Mouse (Mus musculus): ENCODE results near the gene Map2k5.

The Map2k5 gene

DNA sequence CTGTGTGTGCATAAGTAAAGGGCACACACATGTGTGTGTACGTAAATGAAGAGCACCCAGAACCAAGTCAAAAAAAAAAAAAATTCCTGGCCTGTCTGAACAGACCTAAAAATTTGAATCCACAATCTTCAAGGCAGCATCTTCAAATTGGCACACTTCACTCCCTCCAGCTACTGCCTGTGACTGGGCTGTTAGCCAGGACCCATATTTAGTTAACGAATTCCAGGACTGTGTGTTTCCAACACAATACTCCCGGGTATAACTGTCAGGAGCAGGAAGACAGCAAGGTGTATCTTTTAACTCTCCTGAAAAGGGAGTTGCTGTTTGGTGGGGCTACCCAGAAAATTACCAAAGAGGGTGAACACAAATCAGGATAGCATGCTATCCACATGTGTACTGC, 118.9 kb downstream of the Map2k5 start:
- no peak for DNase-seq (ENCODE audit: low spot score)

DNA sequence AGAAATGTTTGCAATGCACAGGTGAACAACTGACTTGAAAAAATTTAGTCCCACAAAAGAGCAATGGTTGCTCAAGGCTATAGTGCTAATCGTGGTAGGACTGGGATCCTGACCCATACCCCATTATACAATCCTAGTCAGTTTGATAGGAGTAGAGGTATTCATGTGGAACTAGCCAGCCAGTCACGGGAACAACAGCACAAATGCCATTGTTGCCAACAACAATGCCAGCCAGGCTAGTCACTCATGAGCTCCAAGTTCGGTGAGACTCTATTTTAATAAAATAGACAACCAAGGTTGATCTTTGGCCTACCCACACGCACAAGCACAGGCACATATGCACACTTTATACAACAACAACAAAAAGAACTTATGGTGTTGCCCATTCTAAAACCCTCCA, 120.0 kb downstream of the Map2k5 start:
- no peak for DNase-seq (ENCODE audit: low spot score)

DNA sequence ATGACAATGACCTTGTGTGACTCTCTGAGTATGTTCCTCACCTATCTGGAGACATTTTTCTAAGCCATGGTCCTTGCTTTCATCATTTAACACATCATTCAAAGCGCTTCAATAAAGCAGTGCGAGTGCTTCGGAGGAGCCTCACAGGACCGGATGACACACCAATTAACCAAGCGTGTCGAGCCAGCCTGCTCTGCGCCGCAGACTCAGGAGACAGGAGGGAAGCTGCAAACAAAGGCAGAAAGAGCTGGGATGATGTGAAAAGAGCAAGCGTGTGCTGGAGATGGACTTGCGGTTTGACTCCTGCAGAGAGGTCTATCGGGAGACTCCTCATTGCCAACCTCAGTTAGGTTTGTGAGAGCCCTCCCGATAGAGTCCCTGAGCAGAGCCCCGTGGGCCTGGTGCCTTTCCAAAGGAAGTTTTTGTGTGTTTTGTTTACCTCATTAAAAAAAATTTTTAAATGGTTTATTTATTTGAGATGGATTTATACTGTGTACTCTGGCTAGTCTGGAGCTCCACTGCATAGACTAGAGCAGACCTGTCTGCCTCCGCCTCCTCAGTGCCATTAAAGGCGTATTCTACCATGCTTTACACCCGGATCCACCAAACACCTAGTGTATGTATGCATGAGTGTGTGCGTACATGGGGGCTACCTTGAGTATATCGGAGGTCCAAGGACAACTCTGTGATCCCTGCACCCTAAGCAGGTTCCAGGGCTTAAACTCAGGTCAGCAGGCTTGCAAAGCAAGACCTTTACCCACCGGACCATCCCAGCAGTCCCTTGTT, 126.7 kb downstream of the Map2k5 start:
- no peak for DNase-seq (ENCODE audit: low spot score)

DNA sequence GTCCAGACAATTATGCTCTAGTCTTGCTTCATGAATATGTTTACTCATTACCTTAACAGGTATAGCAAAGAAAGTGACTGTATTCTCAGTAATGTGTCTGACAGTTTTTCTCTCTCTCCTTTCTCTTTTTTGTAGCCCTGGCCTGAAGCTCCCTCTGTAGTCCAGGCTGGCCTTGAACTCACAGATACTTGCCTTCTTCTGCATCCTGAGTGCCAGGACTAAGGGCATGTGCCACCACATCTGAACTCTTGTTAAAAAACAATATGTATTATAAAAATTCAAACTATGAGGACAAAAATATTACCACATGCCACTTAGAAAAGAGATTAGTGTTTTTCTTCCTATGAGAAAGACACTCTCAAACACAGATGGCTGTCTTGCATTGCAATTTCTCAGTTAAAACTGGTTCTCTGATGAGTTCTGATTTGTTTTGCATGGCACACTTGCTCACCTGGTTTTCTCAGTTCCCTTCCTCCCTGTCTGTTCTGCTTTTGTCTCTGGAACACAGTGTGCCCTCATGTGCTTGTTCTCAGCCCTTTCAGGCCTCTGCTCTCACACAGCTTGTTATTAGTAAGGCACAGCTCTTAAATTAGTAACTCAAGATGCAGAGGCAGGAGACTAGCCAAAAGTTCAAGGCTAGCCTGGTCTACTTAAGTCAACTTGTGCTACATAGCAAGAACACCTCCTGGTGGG, 129.5 kb downstream of the Map2k5 start:
- no peak for DNase-seq (ENCODE audit: low spot score)

DNA sequence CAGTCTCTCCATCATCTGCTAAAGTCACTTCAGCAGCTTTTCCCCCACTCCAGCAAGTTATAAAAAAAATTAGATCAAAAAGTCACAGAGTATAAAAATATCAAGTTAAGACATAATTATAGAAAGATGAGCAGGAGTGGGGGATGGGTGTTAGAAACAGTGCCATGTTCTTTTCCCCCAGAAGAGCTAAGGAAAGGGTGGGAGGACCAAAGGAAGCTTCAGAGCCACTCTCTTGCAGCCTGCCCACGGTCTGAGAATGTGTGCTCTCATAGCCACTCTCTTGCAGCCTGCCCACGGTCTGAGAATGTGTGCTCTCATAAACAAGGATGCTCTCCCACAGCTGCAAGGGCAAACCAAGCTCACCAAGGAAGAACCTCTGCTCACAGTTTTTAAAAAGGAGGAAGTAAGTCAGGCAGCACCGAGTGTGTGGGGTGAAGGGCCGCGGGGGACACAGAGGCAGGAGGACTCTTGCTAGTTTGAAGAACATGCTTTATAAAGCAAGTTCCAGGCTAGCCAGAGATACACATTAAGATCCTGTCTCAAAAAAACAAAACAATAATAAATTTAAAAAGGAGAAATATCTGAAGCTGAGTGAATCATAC, 131.0 kb downstream of the Map2k5 start:
- no peak for DNase-seq (ENCODE audit: low spot score)

DNA sequence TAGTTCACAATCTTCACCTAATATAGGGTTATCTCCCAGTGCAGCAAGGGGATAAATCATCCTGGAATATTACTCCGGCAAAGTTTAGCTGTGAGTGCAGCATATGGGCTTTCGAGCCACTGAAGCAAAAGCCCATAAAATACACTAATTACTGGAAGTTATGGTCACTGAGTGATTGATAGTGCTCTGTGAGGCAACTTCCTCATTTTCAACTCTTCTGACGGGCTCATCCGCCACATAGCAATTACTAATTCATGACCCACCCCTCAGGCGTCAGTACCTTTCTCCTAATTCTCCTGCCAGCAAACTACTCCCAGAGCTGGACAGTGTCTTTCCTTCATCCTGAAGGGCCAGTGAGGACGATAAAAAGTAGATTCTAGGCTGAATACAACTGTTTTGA, 135.7 kb downstream of the Map2k5 start:
- DNase-seq (ENCODE audit: low spot score) = no peak

DNA sequence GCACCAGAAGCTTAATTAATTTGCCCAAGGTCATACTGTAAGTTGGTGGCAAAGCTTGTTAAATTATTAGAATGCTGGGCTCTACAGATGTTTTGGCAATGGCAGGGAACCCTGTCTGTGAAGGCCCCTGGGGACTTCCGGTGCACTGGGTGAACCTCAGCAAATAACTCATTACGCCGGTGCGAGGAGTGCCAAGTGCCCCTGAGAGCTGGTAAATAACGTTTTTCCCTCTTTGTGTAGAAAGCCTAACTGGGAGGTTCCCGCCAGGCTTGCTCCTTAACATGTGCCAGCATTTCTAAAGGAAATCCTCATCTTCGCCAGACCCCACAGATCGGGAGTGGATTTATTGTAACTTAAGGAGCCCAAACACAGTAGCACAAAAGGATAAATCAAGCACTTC, 136.5 kb downstream of the Map2k5 start:
- no peak for DNase-seq (ENCODE audit: low spot score)

DNA sequence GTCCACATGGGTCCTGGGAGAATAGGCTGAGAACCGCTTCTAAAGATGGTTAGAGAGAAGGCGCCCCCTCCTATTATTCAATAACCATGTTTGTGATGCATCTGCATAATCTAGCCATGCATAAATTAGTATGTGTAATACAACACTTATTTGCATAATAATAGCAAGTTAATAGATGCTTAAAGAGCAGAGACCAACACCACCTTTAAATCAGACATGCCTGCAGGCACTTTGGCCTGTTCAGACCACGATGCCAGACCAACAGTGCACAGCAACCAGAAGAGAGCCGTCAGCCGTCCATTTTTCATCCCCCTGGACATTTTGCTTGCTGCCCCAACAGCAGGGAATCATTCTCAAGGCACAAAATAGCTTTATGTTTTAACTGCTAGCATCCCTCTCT, 143.3 kb downstream of the Map2k5 start:
- no peak for DNase-seq (ENCODE audit: low spot score)

DNA sequence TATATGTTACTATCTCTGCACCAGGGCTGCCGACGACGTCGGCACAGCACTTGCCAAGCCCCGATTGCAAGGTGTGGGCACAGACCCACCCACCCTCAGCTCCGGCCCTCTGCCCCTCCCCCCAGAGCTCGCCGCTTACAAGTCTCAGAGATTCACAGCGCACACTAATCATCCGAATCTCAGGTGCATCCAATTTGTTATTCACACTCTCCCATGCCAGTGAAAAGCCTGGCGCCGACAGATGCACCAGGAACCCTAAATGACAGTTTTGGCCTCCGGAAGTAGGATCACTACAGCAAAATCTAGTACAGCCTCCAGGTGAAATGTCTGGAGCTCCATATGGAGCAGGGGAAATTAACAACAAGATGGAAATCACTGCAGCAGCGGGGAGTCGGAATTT, 147.4 kb downstream of the Map2k5 start:
- no peak for DNase-seq (ENCODE audit: low spot score)

DNA sequence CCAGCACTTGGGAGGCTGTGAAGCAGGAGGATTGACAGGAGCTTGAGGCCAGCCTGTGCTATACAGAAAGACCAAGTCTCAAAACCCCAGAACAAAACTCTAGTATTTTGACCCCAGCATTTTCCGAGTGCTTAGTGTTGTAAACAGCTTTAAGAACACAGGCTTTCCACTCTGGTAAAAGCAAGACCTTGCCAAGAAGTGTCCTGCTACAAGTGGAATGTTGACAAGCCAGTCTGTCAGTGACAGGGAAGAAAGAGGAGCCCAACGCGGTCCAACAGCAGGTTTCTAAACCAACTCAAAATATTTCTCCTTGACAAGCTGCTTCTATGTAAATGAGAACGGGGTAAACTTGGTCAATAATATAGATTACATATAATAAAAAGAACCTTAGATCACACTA, 148.6 kb downstream of the Map2k5 start:
- DNase-seq (ENCODE audit: low spot score) = no peak

DNA sequence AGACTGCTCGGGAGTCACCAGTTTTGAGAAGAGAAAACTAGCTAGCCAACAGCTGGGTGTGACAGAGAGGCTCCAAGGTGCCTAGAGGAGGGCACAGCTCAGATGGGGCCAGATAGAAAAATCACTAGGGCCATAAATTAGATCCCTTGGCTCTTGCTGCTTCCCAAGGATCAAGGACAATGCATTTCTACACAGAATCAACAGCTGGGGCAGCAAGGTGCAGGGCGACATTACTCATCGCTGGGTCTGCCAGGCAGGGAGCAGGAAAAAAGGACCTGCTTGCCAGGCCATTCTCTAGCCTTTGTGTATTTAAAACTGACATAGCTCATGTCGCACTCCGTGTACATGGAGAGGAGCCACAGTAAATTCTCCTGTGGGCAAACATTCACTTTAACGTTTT, 155.5 kb downstream of the Map2k5 start:
- DNase-seq (ENCODE audit: low spot score) = no peak

DNA sequence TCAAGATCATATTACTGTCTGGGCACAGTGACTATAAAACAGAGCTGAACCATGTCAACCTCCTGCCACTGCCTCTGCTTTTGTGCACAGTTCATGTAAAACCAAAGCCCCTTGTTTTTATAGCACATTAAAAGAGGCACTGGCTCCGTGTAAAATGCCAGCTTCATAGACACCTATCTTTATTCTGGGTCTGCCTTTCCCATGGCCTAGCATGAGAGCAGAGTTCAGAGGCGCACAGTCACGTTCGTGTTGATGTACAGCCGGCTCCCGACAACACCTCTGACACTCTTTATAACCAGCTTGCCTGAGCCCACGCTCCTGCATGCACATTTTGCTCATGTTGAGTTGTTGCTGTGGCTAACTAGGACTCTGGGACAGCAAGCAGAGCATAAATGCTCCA, 157.9 kb downstream of the Map2k5 start:
- no peak for DNase-seq (ENCODE audit: low spot score)

DNA sequence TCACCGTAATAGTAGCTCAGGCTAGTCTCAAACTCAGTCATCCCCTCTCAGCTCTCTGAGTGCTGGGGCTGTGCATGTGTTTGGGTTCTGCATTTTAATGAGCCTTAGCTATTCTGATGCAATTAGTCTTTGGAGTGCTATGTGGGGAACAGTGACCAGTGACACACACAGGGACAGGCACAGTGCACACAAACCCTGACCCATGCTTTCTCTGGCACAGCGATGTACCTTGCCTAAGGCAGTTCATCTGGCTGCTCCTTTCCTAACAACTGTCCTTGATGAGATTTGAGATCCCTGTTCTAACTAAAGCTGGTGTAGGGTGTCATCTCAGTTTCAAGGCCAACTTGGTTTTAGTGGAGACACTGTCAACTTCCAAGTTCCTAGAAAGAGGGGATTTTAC, 162.7 kb downstream of the Map2k5 start:
- no peak for DNase-seq (ENCODE audit: low spot score)

DNA sequence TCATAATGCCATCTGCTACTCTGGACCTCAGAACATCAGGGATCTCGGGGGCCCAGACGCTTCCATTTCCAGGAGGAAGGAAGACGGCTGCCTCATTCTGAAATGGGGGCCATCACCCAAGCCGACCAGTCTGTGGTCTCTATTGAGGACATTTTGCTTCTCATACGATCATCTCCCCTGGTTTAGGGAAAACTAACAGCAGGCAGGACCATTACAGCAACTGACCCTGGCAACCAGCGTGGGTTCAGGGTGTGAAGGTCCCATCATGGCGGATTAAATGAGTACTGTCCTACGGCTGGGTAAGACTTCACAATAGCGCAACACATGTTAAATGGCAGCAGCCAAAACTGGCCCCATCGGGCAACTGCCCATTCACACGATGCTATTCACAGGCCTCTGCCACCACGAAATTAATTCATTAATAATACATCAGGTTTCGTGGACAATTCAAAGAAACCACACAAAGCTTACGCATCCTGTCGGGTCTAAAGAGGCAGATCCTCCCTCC, 170.9 kb downstream of the Map2k5 start:
- DNase-seq (ENCODE audit: low spot score) = no peak

DNA sequence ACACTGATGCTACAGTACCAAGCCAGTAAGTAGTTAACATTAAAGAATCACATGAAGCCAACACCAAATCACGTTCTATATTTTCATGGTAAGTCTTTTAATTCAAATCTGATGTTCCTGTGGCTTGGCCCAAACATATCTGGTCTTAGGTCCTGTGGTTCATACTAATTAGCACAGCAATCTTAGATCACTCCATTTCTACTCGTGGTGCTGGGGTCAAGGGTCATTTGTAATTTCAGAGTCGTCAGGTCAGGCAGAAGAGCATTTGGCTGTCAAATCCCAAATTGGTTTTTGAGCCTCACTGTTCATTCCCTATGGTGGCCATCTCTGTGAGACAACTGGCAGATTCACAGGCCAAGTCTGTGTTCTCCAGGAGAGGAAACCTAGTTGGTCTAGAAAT, 174.2 kb downstream of the Map2k5 start:
- no peak for DNase-seq (ENCODE audit: low spot score)

DNA sequence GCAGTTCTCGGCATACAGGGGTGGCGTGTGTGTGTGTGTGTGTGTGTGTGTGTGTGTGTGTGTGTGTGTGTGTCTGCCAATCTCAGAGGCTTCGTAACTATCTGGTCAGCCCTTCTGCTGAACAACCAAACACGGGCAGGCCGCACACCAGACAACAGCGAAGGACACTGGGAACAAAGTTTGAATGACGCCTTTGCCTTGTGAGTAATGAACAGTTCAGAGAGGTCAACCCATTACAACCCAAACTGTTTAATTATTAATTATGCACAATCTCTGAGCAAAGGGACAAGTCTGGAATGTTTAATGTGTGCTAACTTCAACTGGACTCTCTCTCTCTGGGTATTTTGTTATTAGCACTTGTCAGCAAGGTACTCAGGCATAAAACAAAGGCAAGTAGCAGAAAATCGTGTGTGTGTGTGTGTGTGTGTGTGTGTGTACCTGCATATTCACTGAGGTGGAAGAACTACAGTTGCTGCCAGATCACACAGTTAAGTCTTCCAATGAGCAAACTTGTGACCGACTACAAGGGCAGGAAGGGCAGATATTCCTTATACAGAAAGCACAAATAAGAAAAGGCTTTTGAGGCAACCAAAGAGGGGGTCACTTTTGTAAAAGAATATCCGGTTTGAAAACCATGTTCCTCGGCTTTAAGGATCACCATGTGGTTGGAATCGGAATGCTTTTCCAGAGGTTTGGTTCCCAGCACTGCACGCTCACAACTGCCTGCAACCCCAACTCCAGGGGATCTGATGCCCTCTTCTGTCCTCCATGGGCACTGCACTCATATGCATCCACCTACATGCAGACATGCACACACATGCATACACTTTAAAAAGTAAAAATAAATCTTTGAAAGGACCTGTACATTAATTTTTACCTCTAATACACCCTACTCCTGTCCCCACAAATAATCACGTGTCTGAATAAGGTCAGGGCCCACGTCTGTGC, 176.1 kb downstream of the Map2k5 start:
- no peak for DNase-seq (ENCODE audit: low spot score)

DNA sequence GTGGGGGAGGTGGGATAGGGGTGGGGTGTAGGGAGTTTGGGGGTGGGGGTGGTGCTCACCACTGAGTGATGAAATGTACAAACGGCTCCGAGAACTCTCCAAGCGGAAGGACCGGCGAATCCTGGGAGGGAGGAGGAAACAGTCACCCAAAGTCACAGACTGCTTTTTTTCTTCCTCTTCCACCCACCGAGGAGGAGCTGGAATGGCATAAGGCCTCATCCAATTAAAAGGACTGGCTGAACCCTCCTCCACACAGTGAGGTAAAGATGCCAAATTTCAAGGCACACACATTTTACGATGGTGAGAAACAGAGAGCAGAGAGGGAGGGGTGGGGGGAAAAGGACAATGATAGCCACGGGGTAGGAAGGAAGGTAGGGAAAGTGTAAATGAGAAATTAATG, 180.4 kb downstream of the Map2k5 start:
- no peak for DNase-seq (ENCODE audit: low spot score)

DNA sequence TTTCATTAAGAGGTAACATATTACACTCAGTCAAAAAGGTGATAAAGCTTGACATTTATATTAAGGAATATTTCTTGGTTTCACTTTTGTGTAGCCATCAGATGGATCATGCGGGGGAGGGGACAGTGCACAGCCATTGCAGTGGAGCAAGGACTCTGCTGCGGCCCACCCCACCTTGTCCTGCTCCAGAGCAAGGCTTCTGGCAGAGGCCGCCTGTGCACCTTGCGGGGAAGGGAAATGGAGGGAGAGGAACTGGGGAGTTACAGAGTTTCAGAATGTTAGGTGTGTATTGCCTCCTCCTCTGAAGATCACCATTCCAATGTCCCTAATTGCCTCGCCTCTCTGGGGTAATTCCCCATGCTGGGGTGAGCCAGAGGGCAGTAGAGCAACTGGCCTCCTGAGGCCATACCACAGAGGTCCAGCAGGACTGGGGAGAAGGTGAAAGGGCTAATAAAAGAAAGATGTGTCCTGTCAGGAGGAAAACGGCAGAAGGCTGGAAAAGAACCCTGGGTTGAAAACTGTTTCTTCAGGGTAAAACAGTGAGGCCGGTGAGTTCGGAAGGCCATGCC, 181.5 kb downstream of the Map2k5 start:
- no peak for DNase-seq (ENCODE audit: low spot score)

DNA sequence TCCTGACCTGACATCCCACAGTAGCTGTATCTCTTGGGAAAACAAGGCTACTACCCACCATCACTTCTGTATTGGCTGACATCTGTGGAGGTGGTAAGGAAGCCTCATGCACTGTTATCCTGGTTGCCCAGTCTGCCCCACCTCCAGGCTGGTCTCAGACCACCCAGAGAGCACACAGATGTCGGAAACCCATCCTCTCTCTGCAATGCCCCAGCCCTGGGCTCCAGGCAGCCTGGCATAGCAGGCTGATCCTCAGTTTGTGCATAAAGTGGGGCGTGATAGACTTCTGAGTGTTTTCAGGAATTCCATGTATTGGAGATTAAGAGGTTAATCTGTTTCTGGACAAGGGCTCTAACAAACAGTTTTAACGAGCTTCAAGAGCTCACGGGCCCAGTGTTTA, 182.2 kb downstream of the Map2k5 start:
- DNase-seq (ENCODE audit: low spot score) = no peak

DNA sequence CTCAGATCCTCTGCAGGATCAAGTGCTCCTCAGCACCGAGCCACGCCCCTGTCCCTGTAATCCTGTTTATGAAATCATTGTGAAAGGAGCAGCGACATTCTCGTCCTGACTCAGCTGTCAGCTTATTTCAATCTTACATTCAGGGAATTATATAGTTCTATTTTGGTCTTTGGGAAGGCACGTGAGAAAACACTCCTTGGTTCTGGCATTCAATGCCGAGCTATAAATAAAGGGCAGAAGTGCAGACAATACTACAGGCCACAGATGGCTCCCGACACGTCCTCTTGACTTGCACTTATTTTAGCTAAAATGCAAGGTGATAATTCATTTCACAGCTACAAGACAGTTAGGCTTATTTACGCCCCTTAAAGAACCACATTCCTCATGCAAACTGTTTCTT, 182.9 kb downstream of the Map2k5 start:
- no peak for DNase-seq (ENCODE audit: low spot score)

DNA sequence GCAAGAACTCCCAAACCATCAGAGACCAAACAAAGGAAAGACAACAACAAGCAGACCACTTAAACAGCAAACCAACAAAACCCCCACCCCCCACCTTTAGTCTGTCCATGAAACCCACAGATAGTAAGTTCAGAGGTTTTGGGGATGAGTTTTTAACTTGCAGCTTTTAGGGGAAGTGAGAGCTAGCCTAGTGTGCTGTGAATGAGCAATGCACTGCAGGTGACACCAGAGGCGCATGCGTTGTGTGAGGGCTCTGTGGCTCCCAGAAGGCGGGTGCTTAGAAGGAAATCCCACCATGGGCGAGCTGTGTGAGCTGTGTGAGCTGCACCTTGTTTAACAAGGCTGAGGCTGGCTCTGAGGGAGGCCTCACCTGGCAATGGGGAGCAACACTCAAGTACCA, 184.9 kb downstream of the Map2k5 start:
- DNase-seq (ENCODE audit: low spot score) = no peak

DNA sequence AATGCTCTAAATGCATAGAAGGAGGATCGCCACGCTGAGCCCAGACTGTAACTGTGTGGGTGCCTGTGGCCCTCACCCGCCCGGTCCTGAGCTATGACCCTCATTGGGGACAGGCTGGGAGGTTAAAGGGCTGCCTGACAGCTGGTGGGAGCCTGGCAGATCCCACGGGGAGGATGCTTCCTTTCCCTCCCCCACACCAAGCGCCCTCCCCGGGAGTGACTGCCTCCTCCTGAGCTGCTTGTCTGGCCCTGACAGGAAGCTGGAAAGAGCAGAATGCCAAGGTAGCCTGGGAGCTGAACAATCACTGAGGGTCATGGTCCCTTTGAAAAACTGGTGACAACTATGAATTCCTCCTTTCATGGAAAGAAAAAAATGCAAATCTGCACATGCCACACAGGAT, 190.4 kb downstream of the Map2k5 start:
- no peak for DNase-seq (ENCODE audit: low spot score)
